Mouse (Mus musculus): Measurements from ENCODE around the gene Olfr1185-ps1. TPM values are rescaled to one million over a fixed set of nuclear protein-coding genes. Genes with fewer than 3 reads are reported as not detected.
"Not testable (repeated sequence)": the region's sequence is repeated elsewhere in the genome, so short reads cannot be mapped to it uniquely, and the experiment has no call there.

Gene Olfr1185-ps1
- not detected in 2 replicates for polyA plus RNA-seq (2014; fragmentation: Nextera tagmentation; extraction: Ambion mirVana)

DNA sequence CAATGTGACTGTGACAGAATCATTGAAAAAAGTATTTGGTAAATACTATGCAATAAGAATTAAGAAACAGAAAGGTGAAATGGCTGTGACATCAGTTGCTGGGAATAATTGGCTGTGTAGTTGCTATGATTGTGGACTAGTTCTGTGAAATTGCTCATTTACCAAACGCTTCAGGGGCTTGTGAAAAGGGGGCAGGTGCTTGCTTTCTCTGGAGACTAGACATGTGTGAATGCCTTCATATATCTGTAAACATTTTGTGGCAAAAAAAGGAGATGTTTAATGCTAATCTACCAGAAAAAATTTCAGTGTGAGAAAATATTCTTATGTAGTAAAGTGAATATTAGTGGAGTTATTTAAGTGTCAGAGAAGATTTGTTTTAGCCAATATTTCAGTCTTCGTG, at the start of gene Olfr1185-ps1:
Gene Olfr1185-ps1 (plus strand): TSS at position 301 of the 400 bp plus-strand sequence.
- no peak within 1 kb of the TSS for H3K4me2 ChIP-seq
- H3K4me1 ChIP-seq (ENCODE audit: control insufficient read depth, insufficient read depth, low read length) = no peaks in the 10 kb centered on the region
- no peaks in the 10 kb centered on the region for H3K27me3 ChIP-seq (ENCODE audit: control insufficient read depth, insufficient read depth, low read length)
- no peaks in the 10 kb centered on the region for H3K36me3 ChIP-seq (ENCODE audit: control insufficient read depth, insufficient read depth, low read length)
- no peak within 1 kb of the TSS for H3K27ac ChIP-seq (ENCODE audit: low read depth, low read length)
- ATAC-seq (replicated peaks; ENCODE audit: insufficient number of reproducible peaks, low FRiP score, low TSS enrichment) = no peak
- no peaks in the 10 kb centered on the region for H3K9me3 ChIP-seq (replicated peaks; ENCODE audit: control insufficient read depth, low read length)
- H3K4me3 ChIP-seq (ENCODE audit: low read depth, low read length) = no peak within 1 kb of the TSS
- H3K9ac ChIP-seq (ENCODE audit: low read depth, low read length) = no peak within 1 kb of the TSS
- WGBS (ENCODE audit: insufficient replicate concordance) = 78% methylated on average over 2 of the region's 2 CpGs

DNA sequence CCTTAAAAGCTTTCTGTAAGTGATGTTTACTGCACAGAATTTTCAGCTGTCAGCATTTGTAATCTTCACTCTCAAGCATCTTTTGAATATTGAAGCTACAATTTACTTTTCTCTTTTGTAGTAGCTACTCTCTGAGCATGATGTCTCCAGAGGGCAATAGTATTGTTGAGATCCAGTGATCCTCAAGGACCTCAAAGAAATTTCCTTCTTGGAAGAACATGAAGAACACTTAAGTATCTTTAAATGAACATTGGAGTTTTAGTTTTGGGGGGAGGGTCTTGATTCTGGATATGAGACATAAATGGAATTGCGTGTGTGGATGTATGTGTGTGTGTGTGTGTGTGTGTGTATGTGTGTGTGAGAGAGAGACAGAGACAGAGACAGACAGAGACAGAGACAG, 44.1 kb upstream of the Olfr1185-ps1 start, which contains the start of gene Gm13757:
Gene Gm13757 (minus strand): TSS at position 101 of the 400 bp plus-strand sequence.
- 95% methylated on average over 1 of the region's 1 CpGs for WGBS (ENCODE audit: insufficient replicate concordance)
- Histone ChIP-seq H3K27me3 (ENCODE audit: control insufficient read depth, insufficient read depth, low read length) (no peaks in the 10 kb centered on the region), H3K4me1 (ENCODE audit: control insufficient read depth, insufficient read depth, low read length) (no peaks in the 10 kb centered on the region), H3K4me2 (no peak within 1 kb of the TSS), H3K4me3 (ENCODE audit: low read depth, low read length) (no peak within 1 kb of the TSS), H3K9ac (ENCODE audit: low read depth, low read length) (no peak within 1 kb of the TSS), H3K9me3 (replicated peaks; ENCODE audit: control insufficient read depth, low read length) (no peaks in the 10 kb centered on the region), H3K27ac (ENCODE audit: low read depth, low read length) (no peak within 1 kb of the TSS), H3K36me3 (ENCODE audit: control insufficient read depth, insufficient read depth, low read length) (no peaks in the 10 kb centered on the region)
- no peak for ATAC-seq (replicated peaks; ENCODE audit: insufficient number of reproducible peaks, low FRiP score, low TSS enrichment)

DNA sequence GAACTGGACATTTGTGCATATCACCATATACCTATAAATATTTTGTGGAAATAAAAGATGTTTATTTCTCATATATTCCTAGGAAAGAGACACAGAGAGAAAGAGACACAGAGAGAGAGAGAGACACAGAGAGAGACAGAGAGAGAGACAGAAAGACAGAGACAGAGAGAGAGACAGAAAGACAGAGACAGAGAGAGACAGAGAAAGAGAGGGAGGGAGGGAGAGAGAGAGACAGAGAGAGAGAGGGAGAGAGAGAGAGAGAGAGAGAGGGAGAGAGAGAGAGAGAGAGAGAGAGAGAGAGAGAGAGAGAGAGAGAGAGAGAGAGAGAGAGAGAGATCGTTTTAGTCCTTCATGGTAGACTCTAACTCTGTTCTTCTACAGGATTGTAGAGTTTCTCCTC, 38.6 kb upstream of the Olfr1185-ps1 start, which contains the start of gene Olfr1183:
Gene Olfr1183 (plus strand): TSS at position 301 of the 400 bp plus-strand sequence.
- not testable (repeated sequence) for H3K9me3 ChIP-seq (replicated peaks; ENCODE audit: control insufficient read depth, low read length); H3K27ac ChIP-seq (ENCODE audit: low read depth, low read length); H3K4me3 ChIP-seq (ENCODE audit: low read depth, low read length); H3K27me3 ChIP-seq (ENCODE audit: control insufficient read depth, insufficient read depth, low read length); H3K36me3 ChIP-seq (ENCODE audit: control insufficient read depth, insufficient read depth, low read length); H3K9ac ChIP-seq (ENCODE audit: low read depth, low read length); H3K4me2 ChIP-seq; ATAC-seq (replicated peaks; ENCODE audit: insufficient number of reproducible peaks, low FRiP score, low TSS enrichment); H3K4me1 ChIP-seq (ENCODE audit: control insufficient read depth, insufficient read depth, low read length)
- 79% methylated on average over 1 of the region's 1 CpGs for WGBS (ENCODE audit: insufficient replicate concordance)

DNA sequence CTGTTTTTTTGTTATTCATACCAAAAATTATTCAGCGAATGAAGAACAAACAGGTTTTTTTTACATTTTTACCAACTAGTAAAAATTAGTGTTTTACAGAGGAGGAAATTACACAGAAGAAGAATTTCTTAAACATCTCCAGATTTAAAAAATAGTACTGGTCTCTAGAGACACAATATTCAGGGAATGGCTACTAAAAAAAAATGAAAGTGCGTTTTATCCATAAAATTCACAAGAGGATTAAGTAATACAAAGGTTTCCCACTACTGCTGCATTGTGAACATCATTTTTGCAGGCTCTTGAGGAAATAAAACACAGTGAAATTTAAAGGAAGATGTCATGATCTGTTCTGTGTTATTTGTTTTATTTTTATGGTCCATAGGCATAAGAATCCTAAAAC, 9.8 kb upstream of the Olfr1185-ps1 start, which contains the start of gene Olfr1184:
Gene Olfr1184 (plus strand): TSS at position 301 of the 400 bp plus-strand sequence.
- Histone ChIP-seq H3K27ac (ENCODE audit: low read depth, low read length) (no peak within 1 kb of the TSS), H3K9me3 (replicated peaks; ENCODE audit: control insufficient read depth, low read length) (no peaks in the 10 kb centered on the region), H3K4me3 (ENCODE audit: low read depth, low read length) (no peak within 1 kb of the TSS), H3K4me1 (ENCODE audit: control insufficient read depth, insufficient read depth, low read length) (no peaks in the 10 kb centered on the region), H3K4me2 (no peak within 1 kb of the TSS), H3K36me3 (ENCODE audit: control insufficient read depth, insufficient read depth, low read length) (no peaks in the 10 kb centered on the region), H3K27me3 (ENCODE audit: control insufficient read depth, insufficient read depth, low read length) (no peaks in the 10 kb centered on the region), H3K9ac (ENCODE audit: low read depth, low read length) (no peak within 1 kb of the TSS)
- no peak for ATAC-seq (replicated peaks; ENCODE audit: insufficient number of reproducible peaks, low FRiP score, low TSS enrichment)
- 84% methylated on average over 2 of the region's 2 CpGs for WGBS (ENCODE audit: insufficient replicate concordance)

DNA sequence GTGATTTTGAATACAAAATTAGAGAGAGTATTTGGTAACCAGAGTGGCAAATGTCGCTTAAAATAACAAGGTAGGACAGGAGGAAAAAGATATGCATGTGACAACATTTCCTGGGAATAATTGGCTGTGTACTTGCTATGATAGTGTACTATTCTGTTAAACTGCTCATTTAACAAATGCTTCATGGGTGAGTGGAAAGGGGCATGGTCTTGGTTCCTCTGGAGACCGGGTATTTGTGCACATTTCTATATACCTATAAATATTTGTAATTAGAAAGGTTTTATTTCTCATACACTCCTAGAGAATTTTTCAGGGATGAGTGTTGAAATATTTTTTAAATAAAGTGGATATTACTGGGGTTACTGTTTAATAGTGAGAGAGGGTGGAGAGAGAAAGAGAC, 25.1 kb downstream of the Olfr1185-ps1 start, which contains the start of gene Olfr1186:
Gene Olfr1186 (plus strand): TSS at position 301 of the 400 bp plus-strand sequence.
- no peak within 1 kb of the TSS for H3K27ac ChIP-seq (ENCODE audit: low read depth, low read length)
- no peak within 1 kb of the TSS for H3K9ac ChIP-seq (ENCODE audit: low read depth, low read length)
- H3K4me2 ChIP-seq = no peak within 1 kb of the TSS
- no peak for ATAC-seq (replicated peaks; ENCODE audit: insufficient number of reproducible peaks, low FRiP score, low TSS enrichment)
- H3K9me3 ChIP-seq (replicated peaks; ENCODE audit: control insufficient read depth, low read length) = no peaks in the 10 kb centered on the region
- no peaks in the 10 kb centered on the region for H3K36me3 ChIP-seq (ENCODE audit: control insufficient read depth, insufficient read depth, low read length)
- H3K27me3 ChIP-seq (ENCODE audit: control insufficient read depth, insufficient read depth, low read length) = no peaks in the 10 kb centered on the region
- H3K4me3 ChIP-seq (ENCODE audit: low read depth, low read length) = no peak within 1 kb of the TSS
- H3K4me1 ChIP-seq (ENCODE audit: control insufficient read depth, insufficient read depth, low read length) = no peaks in the 10 kb centered on the region
- 71% methylated on average over 2 of the region's 2 CpGs for WGBS (ENCODE audit: insufficient replicate concordance)

DNA sequence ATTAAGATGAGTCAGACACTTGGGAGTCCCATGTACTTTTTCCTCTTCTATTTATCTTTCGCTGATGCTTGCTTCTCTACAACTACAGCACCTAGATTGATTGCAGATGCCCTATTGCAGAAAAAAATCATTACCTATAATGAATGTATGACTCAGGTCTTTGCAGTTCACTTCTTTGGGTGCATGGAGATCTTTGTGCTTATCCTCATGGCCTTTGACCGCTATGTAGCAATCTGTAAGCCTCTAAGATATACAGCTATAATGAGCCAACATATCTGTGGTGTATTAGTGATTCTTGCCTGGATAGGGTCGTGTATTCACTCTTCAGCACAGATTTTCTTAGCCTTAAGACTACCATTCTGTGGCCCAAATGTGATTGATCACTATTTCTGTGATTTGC, 32.6 kb downstream of the Olfr1185-ps1 start:
- no peak overlapping the region for H3K4me2 ChIP-seq
- WGBS (ENCODE audit: insufficient replicate concordance) = 63% methylated on average over 3 of the region's 3 CpGs
- no peak for ATAC-seq (replicated peaks; ENCODE audit: insufficient number of reproducible peaks, low FRiP score, low TSS enrichment)
- H3K9ac ChIP-seq (ENCODE audit: low read depth, low read length) = no peak overlapping the region
- H3K9me3 ChIP-seq (replicated peaks; ENCODE audit: control insufficient read depth, low read length) = no peaks in the 10 kb centered on the region
- H3K4me1 ChIP-seq (ENCODE audit: control insufficient read depth, insufficient read depth, low read length) = no peaks in the 10 kb centered on the region
- no peak overlapping the region for H3K4me3 ChIP-seq (ENCODE audit: low read depth, low read length)
- no peaks in the 10 kb centered on the region for H3K36me3 ChIP-seq (ENCODE audit: control insufficient read depth, insufficient read depth, low read length)
- H3K27ac ChIP-seq (ENCODE audit: low read depth, low read length) = no peak overlapping the region
- no peaks in the 10 kb centered on the region for H3K27me3 ChIP-seq (ENCODE audit: control insufficient read depth, insufficient read depth, low read length)

Other genes starting within 250 kb of the Olfr1185-ps1 start
- gene Olfr1173, start 213.4 kb upstream of the Olfr1185-ps1 start, polyA plus RNA-seq (2014; fragmentation: Nextera tagmentation; extraction: Ambion mirVana) = not detected in 2 replicates
- not detected in 2 replicates for gene Olfr1174-ps, start 178.2 kb upstream of the Olfr1185-ps1 start, polyA plus RNA-seq (2014; fragmentation: Nextera tagmentation; extraction: Ambion mirVana)
- not detected in 2 replicates for gene Olfr1175-ps, start 166.1 kb upstream of the Olfr1185-ps1 start, polyA plus RNA-seq (2014; fragmentation: Nextera tagmentation; extraction: Ambion mirVana)
- not detected in 2 replicates for gene Olfr1176, start 156.6 kb upstream of the Olfr1185-ps1 start, polyA plus RNA-seq (2014; fragmentation: Nextera tagmentation; extraction: Ambion mirVana)
- gene Olfr1177-ps, start 146.8 kb upstream of the Olfr1185-ps1 start, polyA plus RNA-seq (2014; fragmentation: Nextera tagmentation; extraction: Ambion mirVana) = not detected in 2 replicates
- not detected in 2 replicates for gene Olfr1178, start 106.3 kb upstream of the Olfr1185-ps1 start, polyA plus RNA-seq (2014; fragmentation: Nextera tagmentation; extraction: Ambion mirVana)
- gene Olfr1179, start 86.9 kb upstream of the Olfr1185-ps1 start, polyA plus RNA-seq (2014; fragmentation: Nextera tagmentation; extraction: Ambion mirVana) = not detected in 2 replicates
- not detected in 2 replicates for gene Olfr1180, start 74.2 kb upstream of the Olfr1185-ps1 start, polyA plus RNA-seq (2014; fragmentation: Nextera tagmentation; extraction: Ambion mirVana)
- gene Olfr1181, start 67.1 kb upstream of the Olfr1185-ps1 start, polyA plus RNA-seq (2014; fragmentation: Nextera tagmentation; extraction: Ambion mirVana) = not detected in 2 replicates
- not detected in 2 replicates for gene Gm13757, start 44.2 kb upstream of the Olfr1185-ps1 start, polyA plus RNA-seq (2014; fragmentation: Nextera tagmentation; extraction: Ambion mirVana)
- not detected in 2 replicates for gene Olfr1183, start 38.5 kb upstream of the Olfr1185-ps1 start, polyA plus RNA-seq (2014; fragmentation: Nextera tagmentation; extraction: Ambion mirVana)
- not detected in 2 replicates for gene Olfr1184, start 9.7 kb upstream of the Olfr1185-ps1 start, polyA plus RNA-seq (2014; fragmentation: Nextera tagmentation; extraction: Ambion mirVana)
- gene Olfr1186, start 25.2 kb downstream of the Olfr1185-ps1 start, polyA plus RNA-seq (2014; fragmentation: Nextera tagmentation; extraction: Ambion mirVana) = not detected in 2 replicates
- not detected in 2 replicates for gene Olfr1188, start 63.6 kb downstream of the Olfr1185-ps1 start, polyA plus RNA-seq (2014; fragmentation: Nextera tagmentation; extraction: Ambion mirVana)
- not detected in 2 replicates for gene Olfr1189, start 93.1 kb downstream of the Olfr1185-ps1 start, polyA plus RNA-seq (2014; fragmentation: Nextera tagmentation; extraction: Ambion mirVana)
- not detected in 2 replicates for gene Olfr1191-ps1, start 147.2 kb downstream of the Olfr1185-ps1 start, polyA plus RNA-seq (2014; fragmentation: Nextera tagmentation; extraction: Ambion mirVana)
- gene Olfr1192-ps1, start 155.2 kb downstream of the Olfr1185-ps1 start, polyA plus RNA-seq (2014; fragmentation: Nextera tagmentation; extraction: Ambion mirVana) = not detected in 2 replicates
- gene Olfr1193, start 182.3 kb downstream of the Olfr1185-ps1 start, polyA plus RNA-seq (2014; fragmentation: Nextera tagmentation; extraction: Ambion mirVana) = not detected in 2 replicates
- not detected in 2 replicates for gene Olfr1195, start 195.9 kb downstream of the Olfr1185-ps1 start, polyA plus RNA-seq (2014; fragmentation: Nextera tagmentation; extraction: Ambion mirVana)
- gene Olfr1196, start 211.3 kb downstream of the Olfr1185-ps1 start, polyA plus RNA-seq (2014; fragmentation: Nextera tagmentation; extraction: Ambion mirVana) = not detected in 2 replicates
- not detected in 2 replicates for gene Olfr1197, start 239.0 kb downstream of the Olfr1185-ps1 start, polyA plus RNA-seq (2014; fragmentation: Nextera tagmentation; extraction: Ambion mirVana)